Mouse (Mus musculus) E14TG2a.4 (cell line): ENCODE measurements around the gene Slc9a7.

Experiments used
- H3K27me3 ChIP-seq: 2 replicates; pipeline ENCODE4 v1.6.1; 2014; ENCODE audit warnings: low read length, control low read depth; ENCODE audit not compliant: insufficient read depth
- H3K36me3 ChIP-seq: 2 replicates; pipeline ENCODE4 v1.6.1; 2014; ENCODE audit warnings: low read length, control low read depth; ENCODE audit not compliant: insufficient read depth
- H3K4me1 ChIP-seq: replicated peaks from 2 replicates; pipeline ENCODE4 v1.6.1; 2014; ENCODE audit warnings: low read depth, low read length, control low read depth
- H3K4me3 ChIP-seq: replicated peaks from 2 replicates; pipeline ENCODE4 v1.5.1; 2014; ENCODE audit warnings: mild to moderate bottlenecking, low read length
- H3K9me3 ChIP-seq: 2 replicates; pipeline ENCODE4 v1.6.1; 2014; ENCODE audit warnings: low read length, control low read depth
- CTCF ChIP-seq: conservative IDR thresholded peaks from 2 replicates; pipeline ENCODE4 v1.5.1; 2014; ENCODE audit warnings: low read length
- NANOG ChIP-seq: IDR thresholded peaks from 2 replicates; pipeline ENCODE4 v1.6.1; 2014; ENCODE audit warnings: borderline replicate concordance, low read length, mixed read lengths
- POU5F1 ChIP-seq: IDR thresholded peaks from 2 replicates; pipeline ENCODE4 v1.6.1; 2014; ENCODE audit warnings: low read length, borderline replicate concordance

Gene Slc9a7

GRCm38 (mm10) chrX:20291282-20292039, at the start of gene Slc9a7:
Slc9a7 (minus strand) TSS chrX:20291807.
- no peak for TF ChIP-seq POU5F1
- TF ChIP-seq NANOG = no peak
- no peak for TF ChIP-seq CTCF
- H3K36me3 ChIP-seq = no peaks in the 10 kb centered on the region
- peak within 1 kb of the TSS; percentile 84 for H3K4me3 ChIP-seq
- no peaks in the 10 kb centered on the region for H3K4me1 ChIP-seq
- no peaks in the 10 kb centered on the region for H3K9me3 ChIP-seq
- peaks cover 30% of the 10 kb centered on the region for H3K27me3 ChIP-seq

DNA sequence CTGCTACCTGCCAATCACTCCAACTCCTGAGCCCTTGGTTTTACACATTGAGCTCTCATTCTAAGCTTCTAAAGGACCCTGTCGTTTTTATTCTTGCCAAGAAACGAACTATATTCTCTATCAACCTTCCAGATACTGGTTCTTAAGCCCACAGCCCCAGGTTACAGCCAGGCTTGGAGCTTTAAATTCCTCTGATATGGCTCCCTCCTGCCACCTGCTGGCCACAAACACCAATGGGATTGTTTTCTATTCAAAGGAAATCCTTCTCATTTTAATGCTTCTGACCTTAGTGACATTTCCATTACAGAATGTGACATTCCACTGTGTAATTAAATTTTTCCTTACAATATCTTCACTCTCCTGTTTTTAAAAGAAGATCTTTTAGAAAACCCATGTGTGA, 44.1 kb upstream of the Slc9a7 start:
- no peaks in the 10 kb centered on the region for H3K36me3 ChIP-seq
- TF ChIP-seq POU5F1 (no peak), NANOG (no peak), CTCF (peak; percentile 41)
- no peaks in the 10 kb centered on the region for H3K4me1 ChIP-seq
- no peak overlapping the region for H3K4me3 ChIP-seq
- H3K9me3 ChIP-seq = no peaks in the 10 kb centered on the region
- H3K27me3 ChIP-seq = no peaks in the 10 kb centered on the region

DNA sequence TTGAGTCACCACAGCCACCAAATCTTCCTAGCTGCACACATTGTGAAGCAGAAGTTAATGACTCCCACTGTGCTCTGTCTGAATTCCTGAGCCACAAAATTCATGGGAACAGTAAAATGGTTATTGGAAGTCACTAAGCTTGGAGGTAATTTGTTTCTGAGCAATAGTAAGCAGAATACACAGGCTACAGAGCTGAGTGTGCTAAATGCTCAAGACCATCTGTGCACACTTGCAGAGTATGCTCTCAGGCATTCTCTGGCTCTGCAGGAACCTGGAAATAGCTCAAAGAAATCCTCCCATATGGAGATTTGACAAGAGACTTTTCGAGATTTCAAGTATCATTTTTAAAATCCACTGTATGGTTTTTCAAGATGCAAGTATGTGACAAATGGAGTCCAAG, 41.1 kb upstream of the Slc9a7 start:
- Histone ChIP-seq H3K27me3 (no peaks in the 10 kb centered on the region), H3K4me3 (no peak overlapping the region), H3K9me3 (no peaks in the 10 kb centered on the region), H3K36me3 (no peaks in the 10 kb centered on the region), H3K4me1 (no peaks in the 10 kb centered on the region)
- TF ChIP-seq POU5F1 = no peak
- TF ChIP-seq NANOG = no peak
- no peak for TF ChIP-seq CTCF

DNA sequence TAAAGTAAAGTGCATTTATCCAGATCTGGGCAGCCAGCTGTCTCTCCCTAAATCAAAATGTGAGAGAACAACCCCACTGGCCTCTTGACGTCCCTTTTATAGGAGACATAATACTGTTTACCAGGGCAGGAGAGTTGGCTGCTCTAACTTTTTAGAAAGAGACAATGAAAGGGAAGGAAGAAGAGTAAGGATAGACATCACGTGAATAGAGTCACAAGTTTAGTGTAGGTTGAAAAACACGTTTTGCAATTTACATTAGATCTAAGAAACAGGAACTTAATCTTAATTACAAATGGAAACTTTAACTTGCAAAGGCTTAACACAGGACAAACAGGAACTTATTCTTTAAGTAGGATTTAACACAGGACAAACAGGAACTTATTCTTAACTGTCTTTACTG, 15.6 kb upstream of the Slc9a7 start:
- H3K36me3 ChIP-seq = no peaks in the 10 kb centered on the region
- no peak for TF ChIP-seq POU5F1
- TF ChIP-seq CTCF = no peak
- TF ChIP-seq NANOG = no peak
- H3K9me3 ChIP-seq = no peaks in the 10 kb centered on the region

GRCm38 (mm10) chrX:20305941-20306340, 14.3 kb upstream of the Slc9a7 start:
- H3K4me1 ChIP-seq = no peaks in the 10 kb centered on the region
- H3K4me3 ChIP-seq = no peak overlapping the region
- TF ChIP-seq POU5F1 = no peak
- no peaks in the 10 kb centered on the region for H3K27me3 ChIP-seq
- no peaks in the 10 kb centered on the region for H3K36me3 ChIP-seq
- H3K9me3 ChIP-seq = no peaks in the 10 kb centered on the region

More for the DNA sequence above, 15.6 kb upstream of the Slc9a7 start:
- Histone ChIP-seq H3K4me3 (no peak overlapping the region), H3K27me3 (no peaks in the 10 kb centered on the region), H3K4me1 (no peaks in the 10 kb centered on the region)

DNA sequence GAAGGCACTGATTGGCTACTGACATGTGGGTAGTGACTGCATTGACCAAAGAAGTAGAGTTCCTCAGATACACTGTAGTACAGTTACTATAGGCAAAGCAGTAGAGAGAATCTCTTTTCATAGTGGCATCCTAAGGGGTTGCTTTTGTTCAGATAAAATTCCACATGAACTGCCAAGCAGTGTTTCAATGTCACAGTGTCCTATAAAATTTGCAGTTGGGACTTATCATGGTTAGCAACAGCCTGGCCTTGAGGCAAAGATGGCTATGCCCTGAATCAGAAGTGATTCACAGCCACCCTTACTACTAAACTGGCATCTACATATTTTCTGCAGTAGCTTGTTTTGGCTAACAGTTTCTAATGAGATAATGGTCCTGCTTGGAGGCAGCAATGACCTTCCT, 11.7 kb upstream of the Slc9a7 start:
- Histone ChIP-seq H3K27me3 (no peaks in the 10 kb centered on the region), H3K9me3 (no peaks in the 10 kb centered on the region), H3K36me3 (no peaks in the 10 kb centered on the region), H3K4me3 (no peak overlapping the region), H3K4me1 (no peaks in the 10 kb centered on the region)
- TF ChIP-seq POU5F1 (no peak), CTCF (no peak), NANOG (no peak)

DNA sequence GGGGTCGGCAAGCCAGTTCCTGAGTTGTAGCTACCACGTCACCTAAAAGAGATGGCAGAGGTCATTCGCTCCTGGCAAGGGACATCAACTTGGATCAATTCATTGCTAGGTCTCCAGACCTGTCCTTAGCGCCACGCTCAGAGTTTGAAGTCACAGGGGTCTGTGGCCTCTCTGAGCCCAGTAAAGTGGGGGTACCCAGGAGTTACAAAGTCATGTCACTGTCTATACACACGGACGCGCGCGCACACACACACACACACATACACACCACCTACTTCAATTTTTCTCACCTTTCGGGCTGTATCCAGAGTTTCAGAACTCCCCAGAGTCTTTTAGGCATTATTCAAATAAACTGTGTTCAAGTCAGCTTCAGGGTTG, 422 bp upstream of the Slc9a7 start:
- TF ChIP-seq POU5F1 = no peak
- no peak for TF ChIP-seq CTCF
- no peak for TF ChIP-seq NANOG
- H3K4me1 ChIP-seq = no peaks in the 10 kb centered on the region
- H3K27me3 ChIP-seq = peaks cover 30% of the 10 kb centered on the region
- H3K36me3 ChIP-seq = no peaks in the 10 kb centered on the region
- peak overlapping the region; percentile 84 for H3K4me3 ChIP-seq
- no peaks in the 10 kb centered on the region for H3K9me3 ChIP-seq

- TF ChIP-seq CTCF (no peak), NANOG (no peak), POU5F1 (no peak)
Observed at GRCm38 (mm10) chrX:20290715-20291114, 892 bp downstream of the Slc9a7 start.

GRCm38 (mm10) chrX:20288674-20289073, 2.9 kb downstream of the Slc9a7 start:
- no peaks in the 10 kb centered on the region for H3K4me1 ChIP-seq
- H3K36me3 ChIP-seq = no peaks in the 10 kb centered on the region
- H3K4me3 ChIP-seq = no peak overlapping the region
- TF ChIP-seq CTCF (no peak), NANOG (no peak), POU5F1 (no peak)
- H3K27me3 ChIP-seq = peaks cover 30% of the 10 kb centered on the region
- H3K9me3 ChIP-seq = no peaks in the 10 kb centered on the region

More at GRCm38 (mm10) chrX:20290715-20291114, 892 bp downstream of the Slc9a7 start:
- Histone ChIP-seq H3K27me3 (peaks cover 30% of the 10 kb centered on the region), H3K9me3 (no peaks in the 10 kb centered on the region), H3K4me1 (no peaks in the 10 kb centered on the region), H3K4me3 (peak overlapping the region; percentile 84; the same call in 1 of the 2 replicates), H3K36me3 (no peaks in the 10 kb centered on the region)
